Mouse (Mus musculus) cortical plate, adult 2 months (tissue): ENCODE results near the gene Ddx27.

ENCODE experiments used
- CTCF ChIP-seq: fragments of 200-500 bp; IDR thresholded peaks from 2 replicates; pipeline ENCODE4 v1.5.1; 2011; ENCODE audit warnings: mild to moderate bottlenecking, control low read depth, low read length; ENCODE audit not compliant: insufficient read depth; ENCODE audit errors: extremely low read depth
- POLR2A ChIP-seq: fragments of 200-500 bp; IDR thresholded peaks from 2 replicates; pipeline ENCODE4 v1.6.1; 2011; ENCODE audit warnings: mild to moderate bottlenecking, low read length, control low read depth; ENCODE audit not compliant: insufficient read depth; ENCODE audit errors: extremely low read depth

DNA sequence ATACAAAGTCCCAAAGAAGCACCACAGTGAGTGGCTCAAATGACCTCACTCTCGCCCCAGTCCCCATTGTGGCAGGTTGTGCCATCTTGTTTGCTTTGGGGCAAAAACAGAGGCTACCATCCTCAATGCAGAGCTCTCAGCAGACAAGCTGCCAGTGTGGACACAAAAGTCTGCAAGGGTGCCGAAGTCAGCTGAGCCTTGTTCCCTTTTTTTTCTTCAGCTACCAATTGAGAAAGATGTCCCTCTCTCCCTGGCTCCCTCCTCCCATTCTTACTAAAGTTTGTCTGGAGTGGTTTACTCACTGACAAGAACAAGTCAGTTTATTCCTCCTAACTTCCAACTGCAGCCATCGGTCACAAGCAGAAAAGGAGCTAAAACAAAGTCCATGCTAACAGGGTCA is 38.6 kb upstream of the Ddx27 start:
- TF ChIP-seq POLR2A (no peak), CTCF (no peak)
